Mouse (Mus musculus): ENCODE results near the gene Rasgef1b.

Rasgef1b gene

DNA sequence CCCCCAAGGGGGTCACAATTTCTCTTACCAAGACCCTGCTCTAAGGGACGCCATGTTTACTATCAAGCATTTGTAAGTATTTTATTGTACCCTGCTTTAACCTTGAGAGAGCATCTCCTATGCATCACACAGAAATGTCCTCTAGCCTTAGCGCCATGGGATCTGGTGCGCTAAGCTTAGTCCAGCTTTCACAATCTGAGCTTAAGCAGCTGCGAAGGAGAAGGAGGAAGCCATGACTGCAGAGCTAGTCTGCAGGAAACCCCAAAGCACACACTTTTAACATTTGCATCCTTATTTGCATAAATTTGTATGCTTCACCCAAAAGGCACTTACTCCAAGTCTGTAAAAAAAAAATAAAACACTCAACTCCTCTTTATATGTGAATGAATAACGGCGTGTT lies 354.4 kb downstream of the Rasgef1b start:
- no peak for DNase-seq (ENCODE audit: low spot score in 2 of 2)

- no peak for DNase-seq (ENCODE audit: low spot score in 2 of 2)
These were observed 355.2 kb downstream of the Rasgef1b start for GRCm38 (mm10) chr5:99373570-99374151.

DNA sequence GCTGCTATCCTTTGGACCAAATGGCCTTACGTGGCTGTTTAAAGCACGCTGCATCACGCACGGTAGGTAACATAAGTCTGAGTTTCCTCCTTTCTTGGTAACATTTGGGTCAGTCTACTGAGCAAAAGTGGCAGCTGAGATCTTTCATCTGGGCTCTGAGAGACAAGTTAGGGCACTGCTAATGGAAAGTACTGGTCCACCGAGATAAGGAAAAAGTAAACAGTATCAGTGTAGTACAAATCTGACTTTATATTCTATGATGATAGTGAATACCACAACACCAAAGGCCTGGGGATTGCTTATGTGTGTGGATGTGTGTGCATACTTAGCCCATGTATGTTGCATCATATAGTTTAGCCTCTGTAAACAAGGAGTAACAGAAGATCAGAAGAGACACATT lies 358.2 kb downstream of the Rasgef1b start:
- DNase-seq (ENCODE audit: low spot score in 2 of 2): no peak

DNA sequence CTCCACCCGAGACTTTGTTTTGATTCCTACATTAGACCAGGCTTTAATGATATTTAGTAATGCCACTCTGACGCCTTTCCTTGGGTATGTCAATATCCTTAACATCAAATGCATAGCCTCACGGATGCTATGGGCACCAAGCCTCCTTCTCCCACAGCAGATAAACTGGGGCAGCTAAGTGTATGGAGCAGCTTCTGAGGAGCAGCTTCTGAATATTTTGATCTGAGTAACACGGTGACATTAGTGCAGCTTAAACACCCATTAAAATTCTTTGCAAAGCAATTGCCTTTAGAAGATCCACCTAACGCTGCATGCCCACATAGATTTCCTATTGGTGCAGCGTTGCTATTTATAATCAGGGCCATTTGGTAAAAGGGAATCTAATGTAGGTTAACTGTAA lies 359.6 kb downstream of the Rasgef1b start:
- DNase-seq (ENCODE audit: low spot score in 2 of 2): no peak

DNA sequence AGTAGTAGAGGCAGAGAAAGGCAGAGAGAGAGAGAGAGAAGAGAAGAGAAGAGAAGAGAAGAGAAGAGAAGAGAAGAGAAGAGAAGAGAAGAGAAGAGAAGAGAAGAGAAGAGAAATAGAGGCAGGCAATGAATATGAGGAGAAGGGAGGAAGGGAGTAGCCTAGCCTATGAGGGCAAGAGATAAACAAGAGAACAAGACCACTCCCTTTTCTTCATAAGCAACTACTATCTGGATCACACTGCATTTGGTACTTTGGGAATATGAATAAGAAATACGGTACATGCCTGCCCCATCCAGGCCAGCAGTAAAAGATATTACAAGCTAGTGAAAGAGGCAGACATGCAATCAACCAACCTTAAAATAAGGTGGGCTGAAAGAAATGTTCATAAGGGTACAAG lies 360.2 kb downstream of the Rasgef1b start:
- no peak for DNase-seq (ENCODE audit: low spot score in 2 of 2)

DNA sequence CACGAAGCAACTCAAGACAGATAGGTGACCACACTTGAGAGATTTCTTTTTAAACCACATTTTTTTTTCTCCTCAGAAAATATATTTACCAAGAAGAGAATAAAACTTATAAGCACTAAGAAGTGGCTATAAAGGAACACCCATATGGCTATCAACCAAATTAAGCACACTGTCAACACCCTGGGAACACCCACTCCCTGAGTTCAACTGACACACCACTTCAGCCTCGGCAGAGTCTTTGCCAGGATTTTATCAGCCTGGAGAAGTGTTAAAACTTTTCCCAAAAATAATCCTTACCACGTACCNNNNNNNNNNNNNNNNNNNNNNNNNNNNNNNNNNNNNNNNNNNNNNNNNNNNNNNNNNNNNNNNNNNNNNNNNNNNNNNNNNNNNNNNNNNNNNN lies 368.3 kb downstream of the Rasgef1b start:
- no peak for DNase-seq (ENCODE audit: low spot score in 2 of 2)

DNA sequence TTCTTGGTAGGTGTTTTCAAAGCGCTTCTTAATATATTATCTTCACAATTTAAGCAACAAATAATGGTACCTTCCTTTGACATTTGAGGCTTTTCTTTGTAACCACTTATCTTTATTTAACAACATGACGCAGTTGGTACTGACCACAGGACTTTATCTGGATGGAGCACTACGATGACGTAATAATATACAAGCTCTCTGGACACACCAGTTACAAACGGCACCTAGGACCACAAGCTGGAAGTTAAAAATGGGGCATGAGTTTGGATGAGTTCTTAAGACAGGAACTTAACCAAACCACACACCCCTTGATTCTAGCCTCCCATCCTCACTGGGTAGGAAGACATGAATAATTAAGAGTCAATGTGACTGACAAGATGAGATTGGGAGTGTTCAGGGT lies 369.6 kb downstream of the Rasgef1b start:
- no peak for DNase-seq (ENCODE audit: low spot score in 2 of 2)

GRCm38 (mm10) chr5:99354640-99355132 lies 374.2 kb downstream of the Rasgef1b start:
- DNase-seq (ENCODE audit: low spot score in 2 of 2): no peak

- no peak for DNase-seq (ENCODE audit: low spot score in 2 of 2)
These were observed 378.8 kb downstream of the Rasgef1b start for GRCm38 (mm10) chr5:99350030-99350429.

- no peak for DNase-seq (ENCODE audit: low spot score in 2 of 2)
These were observed 380.5 kb downstream of the Rasgef1b start for GRCm38 (mm10) chr5:99348257-99348849.

- DNase-seq (ENCODE audit: low spot score in 2 of 2): no peak
These were observed 386.3 kb downstream of the Rasgef1b start for GRCm38 (mm10) chr5:99342527-99342926.

- no peak for DNase-seq (ENCODE audit: low spot score in 2 of 2)
These were observed 388.4 kb downstream of the Rasgef1b start for GRCm38 (mm10) chr5:99340311-99340989.

- no peak for DNase-seq (ENCODE audit: low spot score in 2 of 2)
These were observed 389.1 kb downstream of the Rasgef1b start for GRCm38 (mm10) chr5:99339790-99340189.

DNA sequence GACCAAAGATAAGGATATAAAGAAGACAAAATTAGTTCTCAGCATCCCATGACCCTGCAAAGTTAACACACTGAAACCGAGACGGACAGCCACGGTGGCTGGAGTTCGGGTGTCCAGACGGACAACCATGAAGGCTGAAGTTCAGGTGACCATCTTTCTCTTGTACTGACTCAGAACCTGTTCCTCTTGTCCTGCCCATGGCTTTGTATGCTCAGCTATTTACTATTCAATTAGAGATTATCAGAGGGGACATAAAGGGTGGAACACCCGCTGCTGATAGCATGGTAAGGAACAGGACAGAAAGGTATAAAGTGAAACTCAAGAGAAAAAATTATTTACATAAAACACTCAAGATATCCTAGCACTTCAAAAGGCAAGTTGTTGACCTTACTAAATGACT lies 390.0 kb downstream of the Rasgef1b start:
- DNase-seq (ENCODE audit: low spot score in 2 of 2): no peak

GRCm38 (mm10) chr5:99336427-99336826 lies 392.4 kb downstream of the Rasgef1b start:
- peak in 1 of 2 experiments; percentile 25 for DNase-seq (ENCODE audit: low spot score in 2 of 2)

DNA sequence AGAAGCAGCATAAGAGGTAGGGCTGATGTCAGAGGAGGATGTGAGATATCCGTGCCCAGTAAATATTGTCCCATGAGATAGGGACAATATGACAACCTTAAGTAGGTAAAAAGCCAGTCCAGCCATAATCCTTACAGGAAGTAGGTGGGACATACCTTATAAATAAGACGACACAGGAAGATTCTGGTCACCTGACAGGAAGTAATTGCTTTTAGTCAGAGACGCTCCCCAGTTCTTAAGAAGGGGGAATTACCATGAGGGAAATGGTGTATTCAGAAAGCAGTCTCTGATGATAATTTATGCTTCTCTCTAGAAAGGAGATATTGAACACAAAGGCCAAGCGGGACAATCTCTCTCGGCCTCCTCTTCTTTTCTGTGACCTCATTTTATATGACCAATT lies 394.8 kb downstream of the Rasgef1b start:
- DNase-seq (ENCODE audit: low spot score in 2 of 2): no peak

DNA sequence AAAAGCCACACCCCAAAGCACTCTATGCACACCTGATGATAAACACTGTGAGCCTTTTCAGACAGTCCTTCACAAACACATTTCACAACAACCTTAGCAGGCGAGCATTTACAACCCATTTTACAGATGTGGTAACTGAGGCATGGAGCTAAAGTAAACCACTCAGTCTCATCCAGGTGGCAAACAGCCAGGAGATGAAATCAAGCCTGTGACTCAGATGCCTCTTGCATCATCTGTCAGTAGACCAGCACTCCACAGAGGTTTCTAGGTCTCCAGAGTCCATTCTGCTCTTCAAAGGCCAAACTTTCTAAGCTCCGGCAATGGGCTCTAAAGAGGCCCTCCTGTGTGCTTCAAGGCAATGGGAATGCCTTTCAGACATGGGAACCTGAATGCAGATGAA lies 396.8 kb downstream of the Rasgef1b start:
- no peak for DNase-seq (ENCODE audit: low spot score in 2 of 2)

- no peak for DNase-seq (ENCODE audit: low spot score in 2 of 2)
These were observed 399.8 kb downstream of the Rasgef1b start for GRCm38 (mm10) chr5:99329065-99329464.

DNA sequence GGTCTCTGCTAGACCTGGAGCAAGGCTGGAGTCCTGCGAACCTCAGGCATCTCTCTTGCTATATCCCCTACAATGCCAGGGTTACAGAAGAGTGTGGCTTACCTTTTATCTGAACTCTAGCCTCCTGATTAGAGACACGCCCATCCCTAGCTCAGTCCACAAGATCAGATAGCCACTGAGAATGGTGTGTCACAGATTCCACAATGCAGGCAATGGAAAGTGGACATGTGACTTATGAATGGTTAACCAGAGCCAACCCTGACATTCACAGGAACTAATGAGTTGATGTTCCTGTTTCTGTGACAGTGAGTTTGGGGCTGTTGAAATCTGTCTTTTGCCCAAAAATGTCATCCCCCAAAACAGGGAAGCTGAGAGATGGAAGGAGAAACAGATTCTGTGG lies 401.8 kb downstream of the Rasgef1b start:
- no peak for DNase-seq (ENCODE audit: low spot score in 2 of 2)

DNA sequence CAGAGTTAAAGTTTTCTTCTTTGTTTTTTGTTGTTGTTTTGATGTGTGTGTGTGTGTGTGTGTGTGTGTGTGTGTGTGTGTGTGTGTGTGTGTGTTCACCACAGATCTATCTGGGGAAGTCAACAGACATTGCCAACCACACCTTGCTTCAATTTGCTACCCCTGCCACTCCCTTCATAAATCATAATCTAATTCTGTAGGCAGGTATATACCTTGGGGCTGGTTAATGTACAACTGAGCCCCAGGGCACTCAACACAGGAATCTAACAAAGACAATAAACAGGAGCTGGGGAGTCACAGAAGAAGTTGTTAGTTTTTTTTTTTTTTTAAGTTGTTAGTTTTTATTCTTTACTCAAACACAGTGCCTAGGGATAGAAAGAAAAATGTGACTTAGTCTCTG lies 403.6 kb downstream of the Rasgef1b start:
- no peak for DNase-seq (ENCODE audit: low spot score in 2 of 2)

DNA sequence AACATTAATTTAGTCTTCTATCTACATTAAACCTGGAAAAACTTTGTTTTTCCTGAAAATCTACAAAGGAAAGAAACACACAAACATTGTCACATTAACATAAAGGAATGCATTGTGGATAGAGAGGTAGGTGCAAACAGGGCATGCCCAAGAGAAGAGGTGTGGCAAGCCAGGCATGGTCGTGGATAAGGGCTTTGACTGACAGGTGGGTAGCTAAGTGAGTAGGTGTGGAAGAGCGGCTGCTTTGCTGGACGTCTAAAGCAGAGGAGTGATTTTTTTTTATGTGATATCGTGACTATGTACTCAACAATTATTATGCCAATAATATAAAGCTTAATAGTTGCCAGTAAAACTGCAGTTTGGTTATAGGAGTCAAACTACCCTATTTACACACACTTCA lies 408.1 kb downstream of the Rasgef1b start:
- no peak for DNase-seq (ENCODE audit: low spot score in 2 of 2)

GRCm38 (mm10) chr5:99297939-99298338 lies 430.9 kb downstream of the Rasgef1b start:
- no peak for DNase-seq (ENCODE audit: low spot score in 2 of 2)

DNA sequence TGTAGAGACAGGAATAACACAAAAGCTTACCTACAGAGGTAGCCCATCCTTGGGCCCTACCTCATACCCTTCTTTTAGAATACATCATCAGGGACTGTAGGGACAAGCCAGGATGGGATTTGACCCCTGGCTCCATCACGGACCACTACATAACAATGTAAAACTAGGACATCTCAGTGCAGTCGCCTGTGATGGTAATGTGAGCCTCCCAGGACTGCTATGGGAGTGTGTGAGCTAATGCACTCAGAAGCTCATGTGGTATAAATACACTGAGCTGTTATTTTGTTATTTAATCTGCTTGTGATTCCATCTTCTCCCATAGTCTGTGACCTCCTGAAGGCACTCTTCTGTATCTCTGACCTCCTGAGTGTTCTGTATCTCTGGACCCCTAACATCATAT lies 432.5 kb downstream of the Rasgef1b start:
- no peak for DNase-seq (ENCODE audit: low spot score in 2 of 2)
